Mouse (Mus musculus): ENCODE measurements around the gene Ttc36. TPM values are rescaled to one million over a fixed set of nuclear protein-coding genes. Genes with fewer than 3 reads are reported as not detected.

The Ttc36 gene
- total RNA-seq (2021) = 1 to 10 TPM; 1.3 to 1.5 TPM
- long read RNA-seq, experiment 1 = 0 reads
- long read RNA-seq, experiment 2 = 0 reads

- no peak for DNase-seq (ENCODE audit: low spot score in 2 of 2)
Observed at GRCm38 (mm10) chr9:44802808-44803450, at the start of gene Ttc36. Gene Ttc36, minus strand, starts transcription at chr9:44803072.

GRCm38 (mm10) chr9:44847446-44847845 lies 44.6 kb upstream of the Ttc36 start:
- DNase-seq (ENCODE audit: low spot score in 2 of 2) = no peak

DNA sequence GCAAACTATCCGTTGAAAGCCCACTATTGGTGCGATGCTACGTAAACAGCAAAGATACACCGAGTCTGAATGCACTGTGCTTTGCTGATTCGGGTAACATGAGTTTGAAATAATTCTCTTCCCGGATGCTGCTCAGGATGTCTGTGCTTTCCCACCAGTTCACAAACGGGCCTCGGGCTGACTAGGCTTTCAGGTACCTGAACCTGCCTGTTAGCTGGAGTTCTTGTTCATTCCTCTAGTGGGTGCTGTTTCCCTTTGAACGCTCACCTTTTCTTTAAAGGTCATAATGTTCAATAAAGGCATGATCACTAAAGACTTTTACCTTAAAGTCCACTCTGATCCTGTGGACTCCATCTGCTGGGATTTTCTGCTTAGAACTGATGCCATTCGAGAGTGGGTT lies 38.4 kb upstream of the Ttc36 start:
- DNase-seq (ENCODE audit: low spot score in 2 of 2) = no peak

DNA sequence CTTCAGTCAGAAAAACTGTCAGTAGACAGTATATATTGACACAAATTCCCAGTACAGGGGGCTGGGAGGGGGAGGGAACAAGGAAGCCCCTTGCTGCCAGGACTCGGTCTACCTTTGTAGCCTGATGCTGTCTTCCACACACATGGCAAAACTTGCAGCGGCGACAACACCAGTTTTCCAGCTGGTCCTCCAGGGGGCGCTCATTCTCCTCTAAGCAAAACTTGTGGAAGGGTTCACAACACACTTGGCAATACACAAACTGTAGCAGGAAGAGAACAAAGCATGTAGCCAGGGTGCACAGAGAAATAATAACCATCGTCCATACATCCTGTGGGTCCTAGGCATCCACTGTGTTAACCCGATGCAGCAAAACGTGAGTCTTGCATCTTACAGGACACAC lies 33.6 kb upstream of the Ttc36 start:
- peak; percentile 72 to 74 for DNase-seq (ENCODE audit: low spot score in 2 of 2)

DNA sequence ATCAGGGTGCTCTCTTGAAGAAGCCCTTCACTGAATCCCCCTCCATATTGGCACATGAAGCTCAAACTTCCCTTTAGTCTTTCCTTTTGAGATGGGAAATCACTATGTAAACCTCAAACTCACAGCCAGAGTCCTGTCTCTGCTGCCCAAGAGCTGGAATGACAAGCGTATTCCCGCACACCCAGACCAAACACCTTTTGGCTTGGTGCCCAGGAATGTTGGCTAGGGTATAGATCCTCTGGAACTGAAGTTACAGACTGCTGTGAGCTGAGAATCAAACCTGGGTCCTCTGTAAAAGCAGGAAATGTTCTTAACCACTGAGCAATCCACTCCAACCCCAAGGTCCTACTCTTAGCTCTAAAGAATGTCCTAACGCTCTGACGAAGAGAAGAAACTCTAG lies 29.5 kb upstream of the Ttc36 start:
- no peak for DNase-seq (ENCODE audit: low spot score in 2 of 2)

GRCm38 (mm10) chr9:44830506-44830905 lies 27.6 kb upstream of the Ttc36 start:
- no peak for DNase-seq (ENCODE audit: low spot score in 2 of 2)

- no peak for DNase-seq (ENCODE audit: low spot score in 2 of 2)
Observed at GRCm38 (mm10) chr9:44828944-44829343, 26.1 kb upstream of the Ttc36 start.

- no peak for DNase-seq (ENCODE audit: low spot score in 2 of 2)
Observed at GRCm38 (mm10) chr9:44826660-44827059, 23.8 kb upstream of the Ttc36 start.

- DNase-seq (ENCODE audit: low spot score in 2 of 2) = peak in 1 of 2 experiments; percentile 42
Observed at GRCm38 (mm10) chr9:44819920-44820827, 17.3 kb upstream of the Ttc36 start.

DNA sequence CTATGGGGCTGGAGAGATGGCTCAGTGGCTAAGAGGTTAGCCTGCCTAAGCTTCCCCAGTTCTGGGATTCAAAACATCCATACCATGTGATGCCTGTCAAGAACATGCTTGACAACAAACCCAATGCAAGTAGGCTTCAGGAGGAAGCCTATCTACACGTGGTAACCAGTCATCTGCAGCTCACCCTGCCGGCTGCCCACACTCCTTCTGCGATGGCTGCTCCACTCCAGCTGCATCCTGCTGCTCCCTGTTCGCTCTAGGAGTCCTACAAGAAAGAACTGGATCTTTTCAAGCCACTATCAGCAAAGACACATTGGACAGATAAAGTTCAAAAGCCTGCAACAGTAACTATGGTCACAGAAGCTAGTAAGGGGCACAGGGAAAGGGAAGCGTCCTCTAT lies 14.7 kb upstream of the Ttc36 start:
- peak in 1 of 2 experiments; percentile 34 for DNase-seq (ENCODE audit: low spot score in 2 of 2)

- DNase-seq (ENCODE audit: low spot score in 2 of 2) = no peak
Observed at GRCm38 (mm10) chr9:44814179-44814578, 11.3 kb upstream of the Ttc36 start.

DNA sequence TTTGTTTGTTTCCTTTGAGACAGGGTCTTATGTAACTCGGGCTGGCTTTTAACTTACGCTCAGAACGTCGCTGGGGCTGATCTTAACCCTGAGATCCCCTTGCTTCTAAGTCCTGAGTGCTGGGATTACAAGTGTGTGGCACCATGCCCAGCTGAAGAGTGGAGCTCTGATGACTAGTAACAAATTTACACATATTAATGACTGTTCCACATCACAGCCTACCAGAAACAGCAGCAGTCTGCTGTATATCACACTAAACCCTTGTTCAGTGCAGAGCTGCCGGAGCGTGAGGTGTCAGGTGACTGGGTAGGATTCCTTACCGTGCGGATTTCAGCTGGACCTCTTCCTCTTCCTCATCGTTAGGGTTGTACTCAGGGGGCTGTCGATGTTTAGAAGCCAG lies 7.4 kb upstream of the Ttc36 start:
- no peak for DNase-seq (ENCODE audit: low spot score in 2 of 2)

- DNase-seq (ENCODE audit: low spot score in 2 of 2) = no peak
Observed at GRCm38 (mm10) chr9:44807778-44808177, 4.9 kb upstream of the Ttc36 start.

DNA sequence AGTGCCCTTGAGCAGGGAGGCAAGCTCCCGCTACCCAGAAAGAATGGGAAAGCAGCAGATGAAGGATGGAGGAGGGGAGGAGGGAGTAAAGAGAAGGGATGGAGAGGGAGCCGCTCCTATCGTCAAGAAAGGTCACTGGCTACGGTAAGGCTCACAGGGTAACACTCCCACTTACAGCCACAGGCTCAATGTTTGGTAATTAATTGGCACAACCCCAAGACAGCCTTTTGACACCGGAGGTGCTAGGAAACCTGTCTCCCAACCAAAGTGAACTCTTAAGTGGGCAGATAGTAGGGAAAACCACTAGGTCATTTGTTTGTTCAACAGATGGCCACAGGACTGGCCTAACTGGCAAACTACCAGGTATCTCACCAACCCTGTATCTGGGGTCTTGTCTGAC lies 4.3 kb upstream of the Ttc36 start:
- no peak for DNase-seq (ENCODE audit: low spot score in 2 of 2)

GRCm38 (mm10) chr9:44805536-44805935 lies 2.7 kb upstream of the Ttc36 start:
- no peak for DNase-seq (ENCODE audit: low spot score in 2 of 2)

GRCm38 (mm10) chr9:44804678-44805077 lies 1.8 kb upstream of the Ttc36 start:
- DNase-seq (ENCODE audit: low spot score in 2 of 2) = no peak

DNA sequence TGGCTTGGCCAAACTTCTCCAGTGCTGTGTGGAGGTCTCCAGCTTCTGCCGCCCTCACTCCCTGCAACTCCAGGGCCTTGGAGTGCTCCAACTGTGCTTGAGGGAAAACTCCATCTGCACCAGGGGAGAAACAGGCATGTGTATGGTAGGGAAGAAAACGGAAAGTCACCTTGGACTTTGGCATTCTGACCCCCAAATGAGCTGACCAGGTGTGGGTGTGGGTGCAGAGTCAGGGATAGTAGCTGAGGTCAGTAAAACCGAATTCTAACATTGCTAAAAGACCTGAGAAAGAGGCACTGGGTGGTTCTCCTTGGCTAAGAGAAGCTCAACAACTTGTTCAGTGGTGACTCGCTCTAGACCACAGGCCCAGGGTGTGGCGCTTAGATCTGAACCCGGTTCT lies 1.2 kb downstream of the Ttc36 start:
- no peak for DNase-seq (ENCODE audit: low spot score in 2 of 2)

DNA sequence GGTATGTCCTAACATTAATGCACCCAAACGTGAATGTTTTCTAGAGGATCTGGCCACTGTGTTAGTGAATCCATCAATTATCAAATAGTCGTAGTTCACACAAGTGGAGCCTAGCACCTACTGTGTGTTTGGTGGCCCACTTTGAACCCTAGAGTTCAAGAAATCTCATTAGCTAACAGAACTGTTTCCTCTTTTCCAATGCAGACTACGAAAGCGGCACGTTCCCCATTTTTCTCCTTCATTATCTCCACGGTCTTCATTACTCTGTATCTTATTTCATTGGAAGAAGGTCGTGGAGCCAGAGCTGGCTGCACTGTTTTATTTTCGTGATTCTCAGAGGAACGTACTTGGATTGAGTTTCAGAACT lies 2.9 kb downstream of the Ttc36 start:
- DNase-seq (ENCODE audit: low spot score in 2 of 2) = no peak

GRCm38 (mm10) chr9:44799102-44799957 lies 3.5 kb downstream of the Ttc36 start, which contains the start of gene Tmem25:
Gene Tmem25, minus strand, starts transcription at chr9:44799307.
- DNase-seq (ENCODE audit: low spot score in 2 of 2) = peak; percentile 87 to 90

DNA sequence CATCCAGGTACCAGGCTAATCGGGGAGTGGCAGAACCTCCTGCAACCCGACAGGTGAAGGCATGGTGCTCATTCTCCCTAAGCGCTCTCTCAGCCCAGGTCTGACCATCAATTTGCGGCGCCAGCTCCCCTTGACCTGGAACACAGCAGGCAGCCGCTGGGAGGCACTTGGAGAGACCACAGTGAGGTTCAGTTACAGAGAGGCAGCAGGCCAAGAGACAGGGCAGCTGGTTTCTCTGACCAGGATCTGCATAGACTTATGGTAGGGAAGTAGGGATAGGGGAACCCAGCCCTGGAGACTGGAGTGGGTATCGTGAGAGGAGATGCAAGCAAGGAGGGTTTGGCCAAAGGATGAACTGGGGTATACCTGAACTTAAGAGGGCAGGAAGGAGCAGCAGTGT lies 4.6 kb downstream of the Ttc36 start:
- no peak for DNase-seq (ENCODE audit: low spot score in 2 of 2)

DNA sequence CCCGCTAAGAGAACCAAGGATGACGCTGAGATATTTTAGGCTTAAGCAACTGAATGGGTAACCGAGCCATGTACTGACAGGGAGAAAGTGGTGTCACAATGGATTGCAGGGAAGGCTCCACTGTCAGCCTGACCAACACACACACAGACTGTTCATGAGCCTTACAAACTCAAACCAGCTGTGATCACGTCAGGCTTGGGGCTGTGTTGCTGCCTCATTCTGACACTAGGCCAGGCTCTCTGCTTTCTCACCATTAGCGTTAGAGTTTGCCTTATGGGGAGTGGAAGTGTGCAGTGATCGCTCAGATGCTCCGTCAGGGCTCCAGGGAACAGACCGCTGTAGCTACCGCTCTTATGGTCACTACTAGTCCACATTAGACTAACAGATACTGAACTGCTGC lies 10.0 kb downstream of the Ttc36 start:
- no peak for DNase-seq (ENCODE audit: low spot score in 2 of 2)
